Mouse (Mus musculus): Measurements from ENCODE around the gene Arfgef2. TPM values are rescaled to one million over a fixed set of nuclear protein-coding genes. Genes with fewer than 3 reads are reported as not detected.
A peak's percentile ranks its signal among the peaks of the same experiment; 100 is the strongest.

The Arfgef2 gene
- polyA plus RNA-seq, 1 experiment from 2014 or later = 4.7 TPM

DNA sequence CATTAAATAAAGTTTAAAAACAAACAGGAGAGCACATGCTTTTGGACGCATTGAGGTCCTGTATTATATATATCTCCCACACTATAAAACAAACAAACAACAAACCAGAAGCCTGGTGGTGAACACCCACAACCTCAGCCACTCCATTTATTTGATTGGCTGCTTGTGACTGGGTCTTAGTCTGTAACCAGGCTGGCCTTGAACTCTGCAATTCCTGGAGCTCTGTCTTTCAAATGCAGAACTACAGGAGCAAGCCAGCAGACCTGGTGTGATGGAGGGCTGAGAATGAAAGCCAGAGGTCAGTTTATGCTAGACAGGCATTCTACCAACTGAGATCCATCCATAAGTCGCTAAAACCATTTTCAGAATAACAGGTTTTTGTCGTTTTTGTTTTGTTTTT, 94.4 kb downstream of the Arfgef2 start:
- H3K36me3 ChIP-seq (replicated peaks) = peaks cover 10% of the 10 kb centered on the region
- H3K9me3 ChIP-seq = no peaks in the 10 kb centered on the region
- no peaks in the 10 kb centered on the region for H3K27me3 ChIP-seq (replicated peaks; ENCODE audit: low read depth, poor library complexity, severe bottlenecking)
- WGBS = 70% methylated on average over 3 of the region's 3 CpGs
- H3K4me3 ChIP-seq = no peak overlapping the region
- no peaks in the 10 kb centered on the region for H3K4me1 ChIP-seq
- H3K27ac ChIP-seq (replicated peaks) = no peak overlapping the region
- no peak for DNase-seq (ENCODE audit: low spot score)

DNA sequence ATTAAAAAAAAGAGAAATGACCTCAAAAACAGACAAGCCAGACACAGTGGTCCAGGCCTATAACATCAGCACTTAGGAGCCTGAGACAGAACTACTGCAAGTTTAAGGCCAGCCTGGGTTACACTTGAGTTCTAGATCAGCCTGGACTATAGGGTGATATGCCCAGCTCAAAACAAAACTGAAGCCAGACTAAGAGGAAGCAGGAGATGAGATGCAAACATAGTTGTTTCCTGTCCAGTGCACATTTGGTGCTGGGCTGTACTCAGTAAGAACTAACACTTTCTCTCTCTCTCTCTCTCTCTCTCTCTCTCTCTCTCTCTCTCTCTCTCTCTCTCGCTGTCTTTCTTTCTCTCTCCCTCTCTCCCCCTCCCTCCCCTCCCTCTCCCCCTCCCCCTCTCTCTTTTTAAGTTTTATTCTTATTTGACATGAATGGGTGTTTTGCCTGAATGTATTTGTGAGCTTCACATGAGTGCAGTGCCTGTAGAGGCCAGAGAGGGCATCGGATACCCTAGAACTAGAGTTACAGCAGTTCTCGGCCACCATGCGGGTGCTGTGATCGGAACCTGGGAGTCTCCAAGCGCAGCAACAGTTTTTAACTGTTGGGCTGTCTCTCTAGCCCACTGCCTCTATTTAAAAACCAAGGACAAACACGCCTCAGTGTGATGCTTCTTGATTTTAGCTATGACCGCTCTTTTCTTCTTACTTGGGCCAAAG, 95.6 kb downstream of the Arfgef2 start:
- no peaks in the 10 kb centered on the region for H3K27me3 ChIP-seq (replicated peaks; ENCODE audit: low read depth, poor library complexity, severe bottlenecking)
- no peak overlapping the region for H3K4me3 ChIP-seq
- no peak for DNase-seq (ENCODE audit: low spot score)
- H3K9me3 ChIP-seq = no peaks in the 10 kb centered on the region
- WGBS = 84% methylated on average over 8 of the region's 8 CpGs
- no peak overlapping the region for H3K27ac ChIP-seq (replicated peaks)
- H3K36me3 ChIP-seq (replicated peaks) = 0 out of 2 replicates have a peak, but pooled peaks cover 3% of the 10 kb centered on the region
- peaks cover 5% of the 10 kb centered on the region for H3K4me1 ChIP-seq

DNA sequence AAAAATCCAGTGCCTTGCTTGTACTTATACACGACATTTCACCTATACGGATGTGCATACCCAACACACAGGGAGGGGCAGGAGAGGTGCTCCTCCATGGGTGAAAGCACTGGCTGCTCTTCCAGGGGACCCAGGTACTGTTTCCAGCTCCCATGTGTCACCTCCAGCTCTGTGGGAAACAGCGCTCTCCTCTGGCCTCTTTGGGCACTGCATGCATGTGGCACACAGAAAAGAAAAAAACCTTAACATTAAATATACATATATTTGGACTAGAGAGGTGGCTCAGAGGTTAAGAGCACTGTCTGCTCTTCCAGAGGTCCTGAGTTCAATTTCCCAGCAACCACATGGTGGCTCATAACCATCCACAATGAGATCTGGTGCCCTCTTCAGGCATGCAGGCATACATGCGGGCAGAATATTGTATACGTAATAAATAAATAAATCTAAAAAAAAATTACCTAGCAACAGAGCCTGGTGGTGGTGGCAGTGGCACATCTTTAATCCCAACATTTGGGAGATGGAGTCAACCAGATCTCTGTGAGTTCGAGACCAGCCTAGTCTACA, 98.4 kb downstream of the Arfgef2 start:
- no peak for DNase-seq (ENCODE audit: low spot score)
- Histone ChIP-seq H3K9me3 (no peaks in the 10 kb centered on the region), H3K27ac (replicated peaks) (no peak overlapping the region), H3K4me3 (no peak overlapping the region), H3K4me1 (peaks cover 15% of the 10 kb centered on the region), H3K36me3 (replicated peaks) (peaks cover 8% of the 10 kb centered on the region), H3K27me3 (replicated peaks; ENCODE audit: low read depth, poor library complexity, severe bottlenecking) (no peaks in the 10 kb centered on the region)
- WGBS = 91% methylated on average over 6 of the region's 6 CpGs

DNA sequence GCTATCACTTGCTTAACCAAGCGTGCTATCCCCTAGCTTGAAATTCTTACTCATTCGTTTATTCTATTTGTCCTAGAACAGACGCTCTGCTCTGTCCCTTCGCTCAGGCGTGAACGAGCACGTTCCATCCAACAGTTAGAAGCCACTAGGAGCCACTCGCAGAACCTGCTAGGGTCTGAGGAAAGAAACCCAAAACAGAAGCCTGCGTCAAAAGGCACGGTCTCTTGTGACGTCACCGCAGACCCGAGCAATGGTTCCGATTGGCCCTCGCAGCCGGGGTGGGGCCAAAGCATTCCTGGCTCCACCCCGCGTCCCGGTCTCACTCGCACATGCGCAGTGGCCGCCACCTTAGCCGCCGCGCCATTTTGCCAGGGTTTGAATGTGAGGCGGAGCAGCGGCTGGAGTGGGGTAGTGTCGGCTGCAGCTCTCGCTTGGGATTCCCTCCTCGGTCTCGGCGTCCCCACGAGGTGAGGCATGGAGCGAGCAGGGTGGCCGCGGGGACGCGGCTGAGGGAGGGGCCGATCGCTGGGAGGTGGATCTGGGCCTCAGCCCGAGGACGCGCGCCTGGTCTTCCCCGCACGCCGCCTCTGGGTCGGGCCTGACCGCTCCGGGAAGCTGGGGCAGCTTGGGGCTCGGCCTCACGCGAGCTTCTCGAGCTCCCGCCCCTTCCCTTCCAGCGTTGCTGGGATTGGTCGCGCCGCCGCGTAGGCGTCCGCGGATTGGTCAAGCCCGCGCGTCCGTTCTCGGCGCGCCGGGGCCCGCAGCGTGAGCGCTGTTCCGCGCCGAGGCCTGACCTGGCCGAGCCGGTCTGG, 100.5 kb downstream of the Arfgef2 start, which contains the start of gene Cse1l:
TSS of gene Cse1l (plus strand) at position 330 of the 812 bp plus-strand sequence.
- peaks cover 29% of the 10 kb centered on the region for H3K36me3 ChIP-seq (replicated peaks)
- H3K4me3 ChIP-seq = peak within 1 kb of the TSS; percentile 94
- no peaks in the 10 kb centered on the region for H3K27me3 ChIP-seq (replicated peaks; ENCODE audit: low read depth, poor library complexity, severe bottlenecking)
- WGBS = under 1% methylated on average over 80 of the region's 80 CpGs
- H3K9me3 ChIP-seq = no peaks in the 10 kb centered on the region
- peak; percentile 99 for DNase-seq (ENCODE audit: low spot score)
- H3K4me1 ChIP-seq = peaks cover 15% of the 10 kb centered on the region
- H3K27ac ChIP-seq (replicated peaks) = peak within 1 kb of the TSS; percentile 99

DNA sequence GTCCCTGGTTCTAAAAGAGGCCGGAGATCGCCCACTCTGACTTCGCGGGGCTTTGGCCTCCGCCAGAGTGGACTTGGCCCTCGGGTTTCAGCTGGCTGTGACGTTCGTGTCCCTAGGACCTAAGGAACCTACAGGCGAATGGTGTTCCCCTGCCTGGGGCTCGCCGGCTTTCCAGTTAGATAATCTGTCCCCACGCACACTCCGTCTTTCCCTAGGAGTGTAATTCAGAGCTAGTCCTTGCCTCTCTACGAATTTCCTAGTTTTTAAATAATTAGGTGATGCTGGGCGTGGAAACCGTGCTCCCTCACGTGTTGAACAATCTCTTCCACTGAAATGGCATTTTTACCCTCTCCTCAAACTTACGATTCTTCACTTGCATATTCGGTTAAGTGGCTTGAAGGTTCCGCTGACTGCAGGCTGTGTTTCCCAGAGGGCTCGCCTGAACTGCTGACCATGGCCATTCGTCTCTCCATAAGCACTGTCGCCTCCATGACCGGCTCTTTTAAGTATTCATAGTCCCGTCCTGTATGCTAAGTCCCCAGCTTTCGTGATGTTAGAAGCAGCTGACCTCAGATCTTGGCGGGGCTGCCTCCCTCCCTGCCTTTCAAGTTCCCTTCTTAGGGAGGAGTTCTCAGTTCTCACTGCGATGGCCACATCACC, 101.3 kb downstream of the Arfgef2 start:
- peak overlapping the region; percentile 99 for H3K27ac ChIP-seq (replicated peaks)
- peak overlapping the region; percentile 94 for H3K4me3 ChIP-seq
- H3K36me3 ChIP-seq (replicated peaks) = peaks cover 34% of the 10 kb centered on the region
- H3K9me3 ChIP-seq = no peaks in the 10 kb centered on the region
- no peaks in the 10 kb centered on the region for H3K27me3 ChIP-seq (replicated peaks; ENCODE audit: low read depth, poor library complexity, severe bottlenecking)
- 1% methylated on average over 28 of the region's 28 CpGs for WGBS
- DNase-seq (ENCODE audit: low spot score) = peak; percentile 15
- H3K4me1 ChIP-seq = peaks cover 15% of the 10 kb centered on the region

DNA sequence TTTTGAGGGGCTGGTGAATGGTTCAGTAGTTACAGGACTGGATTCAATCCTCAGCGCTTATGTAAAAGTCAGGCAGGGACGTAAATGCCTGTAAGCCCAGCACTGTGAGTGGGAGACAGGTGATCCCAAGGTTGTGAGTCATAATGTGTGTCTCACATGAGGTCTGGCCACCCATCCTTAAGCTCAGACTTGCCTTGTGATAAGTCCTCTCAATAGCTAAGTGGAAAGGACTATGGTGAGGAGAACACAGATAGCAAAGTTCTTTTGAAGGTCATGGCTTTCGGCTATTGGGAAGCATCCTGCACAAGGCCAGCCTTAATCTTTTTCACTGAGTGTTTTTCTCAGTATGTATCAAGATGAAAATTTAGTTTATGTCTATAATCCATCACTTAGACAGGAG, 104.3 kb downstream of the Arfgef2 start:
- Histone ChIP-seq H3K36me3 (replicated peaks) (peaks cover 50% of the 10 kb centered on the region), H3K4me3 (no peak overlapping the region), H3K27ac (replicated peaks) (no peak overlapping the region), H3K4me1 (peaks cover 15% of the 10 kb centered on the region), H3K27me3 (replicated peaks; ENCODE audit: low read depth, poor library complexity, severe bottlenecking) (no peaks in the 10 kb centered on the region), H3K9me3 (no peaks in the 10 kb centered on the region)
- no peak for DNase-seq (ENCODE audit: low spot score)
- 99% methylated on average over 3 of the region's 3 CpGs for WGBS

DNA sequence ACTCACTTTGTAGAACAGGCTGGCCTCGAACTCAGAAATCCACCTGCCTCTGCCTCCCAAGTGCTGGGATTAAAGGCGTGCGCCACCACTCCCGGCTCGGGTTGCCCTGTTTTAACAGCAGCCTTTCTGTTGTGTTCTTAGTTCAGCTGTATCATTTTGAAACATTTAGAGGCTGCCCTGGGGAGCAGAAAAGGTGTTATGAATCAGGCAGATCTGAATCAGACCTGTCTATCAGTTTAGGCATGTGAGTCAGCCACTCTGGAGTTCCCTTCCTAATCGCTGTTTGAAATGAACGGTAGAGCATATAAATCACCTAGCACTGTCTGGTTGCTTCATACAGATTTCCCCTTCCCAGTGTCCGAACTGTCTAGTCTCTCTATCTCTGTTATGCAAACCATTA, 105.1 kb downstream of the Arfgef2 start:
- Histone ChIP-seq H3K36me3 (replicated peaks) (peaks cover 58% of the 10 kb centered on the region), H3K4me3 (no peak overlapping the region), H3K27me3 (replicated peaks; ENCODE audit: low read depth, poor library complexity, severe bottlenecking) (no peaks in the 10 kb centered on the region), H3K4me1 (peaks cover 10% of the 10 kb centered on the region), H3K9me3 (no peaks in the 10 kb centered on the region), H3K27ac (replicated peaks) (no peak overlapping the region)
- DNase-seq (ENCODE audit: low spot score) = no peak
- 94% methylated on average over 8 of the region's 8 CpGs for WGBS

DNA sequence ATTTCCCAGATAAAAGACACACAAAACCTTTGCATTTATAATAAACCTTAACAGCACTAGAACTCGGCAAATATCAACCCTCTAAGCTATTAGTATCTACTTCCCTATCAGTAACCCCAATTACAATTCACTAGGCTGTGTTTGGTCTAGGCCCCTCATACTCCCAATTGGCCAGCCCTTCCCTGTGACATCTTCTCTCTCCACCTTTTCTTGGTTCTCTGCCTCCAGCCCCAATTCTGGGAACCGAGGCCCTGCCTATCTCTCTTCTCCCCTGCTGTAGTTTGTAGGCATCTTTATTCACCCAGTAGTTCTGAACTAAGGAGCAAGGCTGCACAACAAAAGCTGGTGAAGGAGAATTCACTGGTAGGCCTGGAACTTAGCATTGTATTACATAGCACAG, 118.6 kb downstream of the Arfgef2 start:
- Histone ChIP-seq H3K4me3 (no peak overlapping the region), H3K4me1 (no peaks in the 10 kb centered on the region), H3K27ac (replicated peaks) (no peak overlapping the region), H3K9me3 (no peaks in the 10 kb centered on the region), H3K36me3 (replicated peaks) (peaks cover 100% of the 10 kb centered on the region), H3K27me3 (replicated peaks; ENCODE audit: low read depth, poor library complexity, severe bottlenecking) (no peaks in the 10 kb centered on the region)
- no peak for DNase-seq (ENCODE audit: low spot score)
- 92% methylated on average over 2 of the region's 2 CpGs for WGBS

DNA sequence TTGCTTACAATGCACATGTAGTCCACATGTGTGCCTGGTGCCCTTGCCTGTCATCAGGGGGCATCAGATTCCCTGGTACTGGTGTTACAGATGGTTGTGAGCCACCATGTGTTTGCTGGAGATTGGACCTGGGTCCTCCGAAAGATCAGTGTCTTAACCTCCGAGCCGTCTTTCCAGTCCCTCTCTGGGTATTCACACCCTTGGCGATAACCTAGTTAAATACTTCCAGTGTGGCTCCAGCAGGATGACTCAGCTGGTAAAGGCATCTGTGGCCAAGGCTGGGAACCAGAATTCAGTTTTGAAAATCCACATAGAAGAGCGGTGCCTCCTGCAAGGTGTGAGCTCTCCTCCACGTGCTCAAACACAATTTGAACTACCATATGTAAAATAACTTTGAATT, 128.6 kb downstream of the Arfgef2 start:
- peaks cover 98% of the 10 kb centered on the region for H3K36me3 ChIP-seq (replicated peaks)
- no peak for DNase-seq (ENCODE audit: low spot score)
- no peaks in the 10 kb centered on the region for H3K27me3 ChIP-seq (replicated peaks; ENCODE audit: low read depth, poor library complexity, severe bottlenecking)
- H3K9me3 ChIP-seq = no peaks in the 10 kb centered on the region
- no peak overlapping the region for H3K4me3 ChIP-seq
- H3K27ac ChIP-seq (replicated peaks) = no peak overlapping the region
- WGBS = 92% methylated on average over 6 of the region's 6 CpGs
- H3K4me1 ChIP-seq = no peaks in the 10 kb centered on the region

DNA sequence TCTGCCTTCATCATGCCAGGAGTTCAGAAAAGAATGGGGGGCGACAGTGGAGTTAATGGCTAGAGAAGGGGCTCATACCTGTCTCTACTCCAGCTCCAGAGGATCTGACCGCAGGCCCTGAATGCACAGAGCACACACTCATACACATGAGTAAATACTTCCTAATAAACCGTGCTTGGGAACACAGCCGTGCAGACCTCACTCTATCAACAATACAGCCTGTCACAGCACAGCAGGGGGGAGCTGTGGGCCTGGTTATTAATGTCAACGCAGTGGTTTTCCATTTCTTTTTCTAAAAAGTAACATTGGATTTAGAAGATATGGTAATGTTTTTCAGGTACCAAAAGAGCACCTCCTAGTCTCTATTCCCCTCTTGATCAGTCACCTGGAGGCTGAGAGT, 129.0 kb downstream of the Arfgef2 start:
- Histone ChIP-seq H3K36me3 (replicated peaks) (peaks cover 98% of the 10 kb centered on the region), H3K9me3 (no peaks in the 10 kb centered on the region), H3K4me1 (no peaks in the 10 kb centered on the region), H3K4me3 (no peak overlapping the region), H3K27me3 (replicated peaks; ENCODE audit: low read depth, poor library complexity, severe bottlenecking) (no peaks in the 10 kb centered on the region), H3K27ac (replicated peaks) (no peak overlapping the region)
- no peak for DNase-seq (ENCODE audit: low spot score)
- 91% methylated on average over 5 of the region's 5 CpGs for WGBS

DNA sequence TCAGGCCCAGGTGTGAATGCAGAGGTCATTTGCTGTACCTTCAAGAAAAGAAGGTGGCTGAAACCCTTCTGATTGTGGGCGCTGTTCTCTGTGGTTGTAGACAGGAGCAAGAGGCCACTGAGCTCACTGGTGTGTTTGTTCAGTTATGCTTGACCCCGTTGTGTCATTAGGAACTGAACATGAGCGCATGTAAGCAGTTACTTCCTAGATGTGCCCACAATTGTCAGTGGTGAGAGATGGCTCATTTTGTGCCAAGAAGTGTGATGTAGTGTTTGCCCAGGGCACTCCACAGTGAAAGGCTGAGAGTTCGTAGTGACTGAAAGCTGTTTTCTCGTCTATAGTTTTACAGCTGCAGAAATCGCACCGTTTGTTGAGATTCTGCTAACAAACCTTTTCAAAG, 130.2 kb downstream of the Arfgef2 start:
- Histone ChIP-seq H3K36me3 (replicated peaks) (peaks cover 98% of the 10 kb centered on the region), H3K4me1 (no peaks in the 10 kb centered on the region), H3K4me3 (no peak overlapping the region), H3K9me3 (no peaks in the 10 kb centered on the region), H3K27ac (replicated peaks) (no peak overlapping the region), H3K27me3 (replicated peaks; ENCODE audit: low read depth, poor library complexity, severe bottlenecking) (no peaks in the 10 kb centered on the region)
- DNase-seq (ENCODE audit: low spot score) = no peak
- 97% methylated on average over 7 of the region's 7 CpGs for WGBS

DNA sequence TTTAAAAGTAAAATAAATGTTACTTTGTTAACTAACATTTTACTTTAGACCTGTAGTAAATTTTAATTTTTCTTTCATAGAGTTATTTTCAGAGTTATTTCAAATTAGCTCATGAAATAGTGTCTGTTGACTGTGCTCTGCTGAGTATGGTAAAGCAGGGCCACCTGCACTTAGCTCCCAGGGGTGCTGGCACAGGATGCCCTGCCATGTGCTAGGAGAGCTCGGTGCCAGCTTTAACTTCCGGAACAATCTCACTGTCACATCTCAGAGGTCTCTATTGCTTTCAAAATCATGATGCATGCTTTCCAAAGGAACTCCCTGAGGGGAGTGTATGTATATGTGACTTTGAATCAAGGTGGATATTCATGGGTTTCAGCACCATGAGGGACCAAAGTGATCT, 130.8 kb downstream of the Arfgef2 start:
- no peaks in the 10 kb centered on the region for H3K9me3 ChIP-seq
- H3K27me3 ChIP-seq (replicated peaks; ENCODE audit: low read depth, poor library complexity, severe bottlenecking) = no peaks in the 10 kb centered on the region
- no peak overlapping the region for H3K4me3 ChIP-seq
- peaks cover 98% of the 10 kb centered on the region for H3K36me3 ChIP-seq (replicated peaks)
- DNase-seq (ENCODE audit: low spot score) = no peak
- WGBS = 96% methylated on average over 2 of the region's 2 CpGs
- no peak overlapping the region for H3K27ac ChIP-seq (replicated peaks)
- H3K4me1 ChIP-seq = no peaks in the 10 kb centered on the region

Data from embryonic facial prominence, embryonic 10.5 days (tissue).